Mouse (Mus musculus) testis, adult 2 months (tissue): Measurements from ENCODE around the gene Mbd6.

Experiments used
- CTCF ChIP-seq: fragments of 200-500 bp; IDR thresholded peaks from 2 replicates; pipeline ENCODE4 v1.5.1; 2012; ENCODE audit warnings: low read depth, mild to moderate bottlenecking, inconsistent platforms, low read length, moderate library complexity; ENCODE audit not compliant: control insufficient read depth, insufficient read depth, insufficient replicate concordance
- POLR2A ChIP-seq: fragments of 200-500 bp; IDR thresholded peaks from 2 replicates; pipeline ENCODE4 v1.6.1; 2012; ENCODE audit warnings: low read depth, mild to moderate bottlenecking, inconsistent platforms, low read length, moderate library complexity; ENCODE audit not compliant: control insufficient read depth

DNA sequence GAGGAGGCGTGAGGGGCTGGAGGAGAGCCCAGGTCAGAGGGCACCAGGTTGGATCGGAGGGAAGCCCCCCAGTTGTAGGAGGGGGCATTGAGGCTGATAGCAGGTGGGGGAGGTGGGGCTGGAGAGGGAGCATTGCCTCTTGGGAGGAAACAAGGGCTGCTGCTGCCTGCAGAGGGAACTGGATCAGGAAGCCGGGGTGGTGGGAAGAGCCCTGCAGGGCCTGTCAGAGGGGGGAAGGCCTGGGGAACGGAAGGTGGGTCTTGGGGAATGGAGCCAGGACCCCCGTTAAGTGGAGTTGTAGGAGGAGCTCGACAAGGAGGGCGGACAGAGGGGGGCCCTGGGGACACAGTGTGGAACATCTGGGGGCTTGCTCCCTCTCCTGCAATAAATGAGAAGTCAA lies 2.6 kb downstream of the Mbd6 start:
- no peak for TF ChIP-seq CTCF
- TF ChIP-seq POLR2A, result no peak
